Mouse (Mus musculus) MEL (cell line): ENCODE data around the gene Hsd17b14.

Experiments used
- CTCF ChIP-seq, 3 experiments: IDR thresholded peaks in 2 of 3; conservative IDR thresholded peaks in 1 of 3; 2 replicates each; pipeline ENCODE4 v1.5.1; 2011 to 2012; ENCODE audit warnings: low read length in 3 of 3, low read depth in 2 of 3, mild to moderate bottlenecking in 2 of 3, improper control_type of control experiment in 1 of 3, inconsistent platforms in 1 of 3, mixed read lengths in 1 of 3, moderate library complexity in 1 of 3; ENCODE audit not compliant: control insufficient read depth in 1 of 3, insufficient read depth in 1 of 3, poor library complexity in 1 of 3, severe bottlenecking in 1 of 3
- EP300 ChIP-seq, 2 experiments: IDR thresholded peaks; 2 replicates each; pipeline ENCODE4 v1.6.1; 2011; ENCODE audit warnings: improper control_type of control experiment in 2 of 2, low read length in 2 of 2, low read depth in 1 of 2, mild to moderate bottlenecking in 1 of 2
- HCFC1 ChIP-seq: IDR thresholded peaks from 2 replicates; pipeline ENCODE4 v1.6.1; 2012; ENCODE audit warnings: low read depth, mild to moderate bottlenecking, inconsistent platforms, low read length, improper control_type of control experiment, moderate library complexity
- POLR2AphosphoS2 ChIP-seq: IDR thresholded peaks from 2 replicates; pipeline ENCODE4 v1.6.1; 2011; ENCODE audit warnings: low read length, improper control_type of control experiment
- UBTF ChIP-seq: IDR thresholded peaks from 2 replicates; pipeline ENCODE4 v1.6.1; 2012; ENCODE audit warnings: low read depth, mild to moderate bottlenecking, inconsistent platforms, low read length, improper control_type of control experiment, moderate library complexity, borderline replicate concordance; ENCODE audit not compliant: insufficient read depth
- ZNF384 ChIP-seq: IDR thresholded peaks from 2 replicates; pipeline ENCODE4 v1.6.1; 2012; ENCODE audit warnings: low read depth, mild to moderate bottlenecking, inconsistent platforms, low read length, improper control_type of control experiment

- TF ChIP-seq CTCF (IDR thresholded peaks at IDR 0.05 in 2 of 3, conservative IDR thresholded peaks at IDR 0.05 in 1 of 3; ENCODE audit: control insufficient read depth in 1 of 3, insufficient read depth in 1 of 3, low read depth in 2 of 3, low read length in 3 of 3, poor library complexity in 1 of 3, severe bottlenecking in 1 of 3) (no peak), POLR2AphosphoS2 (no peak), ZNF384 (no peak), EP300 (IDR thresholded peaks at IDR 0.05; ENCODE audit: low read depth in 1 of 2, low read length in 2 of 2) (no peak), HCFC1 (no peak), UBTF (no peak)
Observed at GRCm38 (mm10) chr7:45617042-45617695, 62.5 kb downstream of the Hsd17b14 start, which contains the start of gene Fut1.
